Mouse (Mus musculus): ENCODE measurements around the gene Htra1.

Gene Htra1

GRCm38 (mm10) chr7:131009178-131009577, 73.3 kb downstream of the Htra1 start:
- no peak for DNase-seq (ENCODE audit: low read depth, low spot score)

- DNase-seq (ENCODE audit: low read depth, low spot score): no peak
Measured at GRCm38 (mm10) chr7:131011901-131012300, 76.0 kb downstream of the Htra1 start.

- no peak for DNase-seq (ENCODE audit: low read depth, low spot score)
Measured at GRCm38 (mm10) chr7:131019181-131019580, 83.3 kb downstream of the Htra1 start.

- no peak for DNase-seq (ENCODE audit: low read depth, low spot score)
Measured at GRCm38 (mm10) chr7:131024807-131025206, 88.9 kb downstream of the Htra1 start.

- no peak for DNase-seq (ENCODE audit: low read depth, low spot score)
Measured at GRCm38 (mm10) chr7:131027557-131027956, 91.6 kb downstream of the Htra1 start.

- DNase-seq (ENCODE audit: low read depth, low spot score): no peak
Measured at GRCm38 (mm10) chr7:131031755-131032154, 95.8 kb downstream of the Htra1 start, which contains the start of gene Dmbt1. TSS of gene Dmbt1 (plus strand) at chr7:131032053.
